Mouse (Mus musculus) bone marrow macrophage, adult 2 months (primary cell): Measurements from ENCODE around the gene Mettl25.

Experiments used
- CTCF ChIP-seq: IDR thresholded peaks from 2 replicates; pipeline ENCODE4 v1.5.1; 2012; ENCODE audit warnings: low read depth, mild to moderate bottlenecking, low read length, moderate library complexity
- POLR2A ChIP-seq: IDR thresholded peaks from 2 replicates; pipeline ENCODE4 v1.6.1; 2012; ENCODE audit warnings: mild to moderate bottlenecking, low read depth, low read length, borderline replicate concordance

DNA sequence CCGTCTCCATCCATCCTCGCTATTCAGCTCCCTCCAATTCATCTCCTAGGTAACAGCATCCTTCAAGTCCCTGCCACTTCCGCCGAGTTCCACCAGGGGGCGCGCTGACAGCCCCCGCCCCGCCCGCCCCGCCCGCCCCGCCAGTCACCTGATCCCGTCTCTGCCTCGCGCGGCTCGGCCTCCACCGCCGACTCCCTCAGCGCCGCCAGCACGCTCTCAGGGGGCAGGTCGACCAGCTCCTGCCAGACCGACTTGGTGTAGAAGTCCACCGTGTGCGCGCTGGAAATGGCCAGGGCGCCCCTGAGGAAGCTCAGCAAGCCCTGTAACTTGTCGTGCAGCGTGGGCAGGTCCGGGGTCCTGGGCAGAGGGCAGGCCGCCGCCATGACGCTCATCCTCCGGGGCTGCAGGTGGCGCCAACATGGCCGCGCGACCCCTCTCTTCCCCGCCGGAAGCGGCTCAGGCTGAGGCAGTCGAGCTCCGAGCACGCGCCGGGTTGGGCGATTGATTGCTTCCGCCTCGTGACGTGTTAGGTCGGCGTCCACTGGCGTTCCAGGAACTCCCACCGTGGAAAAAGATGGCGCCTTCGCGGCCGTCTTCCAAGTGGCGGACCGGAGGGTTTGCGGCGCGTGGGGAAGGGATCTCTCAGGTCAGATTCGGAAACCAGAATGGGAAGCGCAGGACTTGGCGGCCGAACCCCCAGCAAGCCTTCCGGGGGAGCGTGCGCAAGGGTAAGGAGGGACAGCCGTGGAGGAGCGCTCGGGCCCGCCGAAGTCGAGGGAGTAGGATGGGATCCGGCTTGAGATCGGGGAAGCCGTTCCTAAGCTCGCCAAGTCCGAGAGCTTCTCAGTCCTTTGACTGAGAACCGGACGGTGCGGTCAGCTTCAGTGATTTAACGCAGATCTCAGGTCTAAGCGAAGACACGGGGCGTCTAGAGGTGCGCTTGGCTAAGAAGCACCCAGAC lies at the start of gene Mettl25, which contains the start of gene Ccdc59:
- TF ChIP-seq CTCF (no peak), POLR2A (no peak)
